Mouse (Mus musculus): ENCODE results near the gene Cramp1l. TPM values are rescaled to one million over a fixed set of nuclear protein-coding genes. Genes with fewer than 3 reads are reported as not detected.
"Not testable (repeated sequence)": the region's sequence is repeated elsewhere in the genome, so short reads cannot be mapped to it uniquely, and the experiment has no call there.

The Cramp1l gene
- polyA plus RNA-seq, 1 experiment from 2014 or later, result 9.1 TPM

DNA sequence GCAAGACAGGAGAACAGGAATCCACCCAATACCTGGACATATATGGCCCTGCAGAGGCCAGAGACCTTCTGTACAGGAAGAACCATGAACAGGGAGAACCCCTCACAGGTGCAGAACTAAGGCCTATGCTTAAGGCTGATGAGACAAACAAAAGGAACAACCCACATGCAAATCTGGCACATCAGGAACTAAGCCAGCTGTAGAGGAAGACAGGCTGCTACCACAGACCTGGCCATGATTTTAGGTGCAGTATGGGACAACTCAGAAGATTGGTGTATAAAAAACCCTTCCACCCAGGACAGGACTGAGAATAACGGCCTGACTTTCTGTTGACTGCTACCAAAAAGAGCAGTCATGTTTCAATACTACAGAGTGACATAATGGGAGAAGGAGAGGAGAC is 72.0 kb downstream of the Cramp1l start:
- not testable (repeated sequence) for H3K27me3 ChIP-seq (ENCODE audit: insufficient read depth, poor library complexity, severe bottlenecking); DNase-seq (ENCODE audit: low spot score); H3K9me3 ChIP-seq; H3K4me1 ChIP-seq (replicated peaks); H3K4me3 ChIP-seq; H3K27ac ChIP-seq
- 96% methylated on average over 1 of the region's 1 CpGs for WGBS
- peaks cover 69% of the 10 kb centered on the region for H3K36me3 ChIP-seq

DNA sequence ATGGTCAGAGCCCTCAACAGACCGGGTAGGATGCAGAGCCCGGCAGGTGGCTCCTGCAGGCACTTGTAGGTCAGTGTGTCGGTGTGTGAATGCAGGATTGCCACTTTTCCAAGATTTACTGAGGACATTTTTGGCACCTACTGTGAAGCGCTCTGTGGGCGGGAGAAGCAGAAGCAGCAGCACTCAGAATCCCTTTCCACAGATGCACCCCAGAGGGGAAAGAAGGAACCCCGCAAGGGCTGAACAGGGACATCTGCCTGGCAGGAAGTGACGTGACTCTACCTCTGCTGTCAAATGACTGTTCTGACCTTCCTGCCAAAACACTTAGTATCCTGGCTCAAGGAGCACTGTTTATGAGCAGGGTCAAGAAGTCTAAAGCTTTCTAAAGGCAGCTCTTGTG is 72.6 kb downstream of the Cramp1l start:
- Histone ChIP-seq H3K4me3 (no peak overlapping the region), H3K27ac (no peak overlapping the region), H3K36me3 (peaks cover 63% of the 10 kb centered on the region), H3K27me3 (ENCODE audit: insufficient read depth, poor library complexity, severe bottlenecking) (no peaks in the 10 kb centered on the region), H3K9me3 (no peaks in the 10 kb centered on the region), H3K4me1 (replicated peaks) (no peaks in the 10 kb centered on the region)
- DNase-seq (ENCODE audit: low spot score), result no peak
- 91% methylated on average over 7 of the region's 7 CpGs for WGBS

DNA sequence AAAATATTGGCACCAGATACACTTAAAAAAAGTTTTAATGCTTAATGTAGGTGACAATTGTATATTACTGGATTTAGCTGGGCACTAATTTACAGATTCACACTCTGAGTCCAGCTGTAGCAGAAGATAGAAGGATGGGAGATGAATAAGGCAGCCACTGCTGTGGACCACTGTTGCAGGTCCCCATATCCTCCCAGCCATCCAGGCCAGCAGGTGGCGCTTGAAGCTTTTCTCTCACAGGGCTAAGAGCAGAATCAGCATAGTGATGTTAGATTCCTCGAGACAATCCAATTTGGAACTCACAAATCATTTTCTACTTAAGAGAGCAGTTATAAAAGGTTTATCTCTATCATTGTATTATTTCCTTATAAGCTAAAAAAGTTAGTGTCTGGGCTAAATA is 73.1 kb downstream of the Cramp1l start:
- H3K27ac ChIP-seq; H3K9me3 ChIP-seq; H3K4me1 ChIP-seq (replicated peaks); H3K27me3 ChIP-seq (ENCODE audit: insufficient read depth, poor library complexity, severe bottlenecking); H3K4me3 ChIP-seq; DNase-seq (ENCODE audit: low spot score): not testable (repeated sequence)
- WGBS, result 38% methylated on average over 2 of the region's 2 CpGs
- peaks cover 57% of the 10 kb centered on the region for H3K36me3 ChIP-seq

DNA sequence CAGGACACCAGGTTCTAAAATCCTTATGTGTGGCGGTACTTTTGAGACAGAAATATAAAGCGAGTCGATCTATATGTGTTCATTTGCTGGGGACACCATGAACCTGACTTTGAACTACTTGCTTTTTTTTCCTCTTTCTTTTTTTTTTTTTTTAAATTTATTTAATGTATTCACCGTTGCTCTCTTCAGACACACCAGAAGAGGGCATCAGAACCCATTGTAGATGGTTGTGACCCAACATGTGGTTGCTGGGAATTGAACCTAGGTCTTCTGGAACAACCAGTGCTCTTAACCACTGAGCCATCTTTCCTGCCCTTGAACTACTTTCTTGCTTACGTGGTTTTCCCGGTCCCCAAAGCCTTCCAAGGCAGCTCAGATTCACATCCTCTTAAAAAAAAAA is 78.3 kb downstream of the Cramp1l start:
- H3K4me1 ChIP-seq (replicated peaks), result peaks cover 30% of the 10 kb centered on the region
- H3K4me3 ChIP-seq, result peak overlapping the region; percentile 99
- no peaks in the 10 kb centered on the region for H3K27me3 ChIP-seq (ENCODE audit: insufficient read depth, poor library complexity, severe bottlenecking)
- no peak for DNase-seq (ENCODE audit: low spot score)
- H3K36me3 ChIP-seq, result peaks cover 25% of the 10 kb centered on the region
- no peaks in the 10 kb centered on the region for H3K9me3 ChIP-seq
- 48% methylated on average over 6 of the region's 6 CpGs for WGBS
- H3K27ac ChIP-seq, result peak overlapping the region; percentile 92

DNA sequence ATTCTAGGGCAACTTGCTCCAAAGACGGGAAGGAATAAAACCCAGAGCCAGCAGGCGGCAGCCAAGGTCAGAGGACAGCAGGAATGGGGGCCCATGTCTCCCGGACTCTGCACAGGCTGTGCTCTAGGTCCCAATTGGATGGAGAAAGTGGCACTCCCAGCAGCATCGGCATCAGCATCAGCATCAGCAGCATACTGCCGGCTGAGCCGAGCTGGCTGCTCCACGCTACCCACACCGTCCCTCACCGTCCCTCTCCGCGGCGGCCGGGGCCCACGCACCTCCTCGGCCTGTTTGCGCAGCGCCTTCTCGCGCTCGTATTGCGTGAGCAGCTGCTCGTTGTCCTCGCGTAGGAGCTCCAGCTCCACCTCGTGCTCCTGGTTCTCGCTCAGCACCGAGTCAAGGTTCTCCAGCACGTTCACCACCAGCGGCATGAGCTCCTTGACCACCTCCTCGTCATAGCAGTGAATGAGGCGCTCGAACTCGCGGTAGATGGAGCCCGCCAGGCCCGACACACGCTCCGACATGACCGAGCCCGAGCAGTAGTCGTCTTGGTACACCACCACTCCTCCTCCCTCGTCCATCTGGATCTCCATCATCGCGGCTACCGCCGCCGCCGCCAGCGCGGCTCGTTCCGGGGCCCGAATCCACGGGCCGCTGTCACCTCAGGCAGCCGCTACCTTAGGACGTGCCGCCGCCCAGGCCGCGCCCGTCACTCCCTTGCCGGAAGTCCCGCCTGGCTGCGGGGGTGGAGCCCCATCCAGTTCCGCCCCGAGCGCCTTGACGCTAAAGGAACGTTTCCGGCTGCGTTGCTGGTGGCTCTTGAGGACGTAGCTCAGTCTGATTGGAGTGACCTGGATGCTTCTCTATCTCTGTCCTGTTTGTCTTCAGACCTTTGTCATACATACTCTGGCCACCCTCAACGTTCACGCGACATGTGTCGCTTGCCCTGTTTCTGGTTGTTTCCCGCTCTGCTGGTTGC is 79.0 kb downstream of the Cramp1l start, which contains the start of gene Mapk8ip3:
Gene Mapk8ip3, minus strand, starts transcription at position 719 of the 979 bp plus-strand sequence.
- Histone ChIP-seq H3K4me1 (replicated peaks) (peaks cover 30% of the 10 kb centered on the region), H3K27me3 (ENCODE audit: insufficient read depth, poor library complexity, severe bottlenecking) (no peaks in the 10 kb centered on the region), H3K4me3 (peak within 1 kb of the TSS; percentile 99), H3K27ac (peak within 1 kb of the TSS; percentile 92), H3K36me3 (peaks cover 30% of the 10 kb centered on the region), H3K9me3 (no peaks in the 10 kb centered on the region)
- WGBS, result under 1% methylated on average over 78 of the region's 78 CpGs
- DNase-seq (ENCODE audit: low spot score), result peak; percentile 95

DNA sequence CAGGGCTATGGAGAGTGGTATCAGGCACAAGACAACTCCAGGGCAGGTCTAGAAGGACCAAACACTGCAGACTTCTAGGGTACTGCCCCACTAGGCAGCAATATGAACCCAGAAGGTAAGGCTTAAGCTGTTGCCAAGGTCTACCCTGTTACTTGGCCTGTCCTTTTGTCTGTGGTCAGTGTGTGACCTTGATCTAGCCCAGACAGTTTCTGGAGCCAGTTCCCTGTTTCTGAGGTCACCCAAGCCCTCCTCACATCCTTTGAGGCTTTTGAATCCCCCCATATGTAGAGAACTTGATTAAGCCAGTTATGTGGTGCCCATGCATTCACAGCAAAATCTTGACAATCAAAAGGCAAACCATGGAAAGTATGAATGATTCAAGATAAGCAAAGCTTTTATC is 79.9 kb downstream of the Cramp1l start:
- H3K4me1 ChIP-seq (replicated peaks), result peaks cover 30% of the 10 kb centered on the region
- H3K27me3 ChIP-seq (ENCODE audit: insufficient read depth, poor library complexity, severe bottlenecking), result no peaks in the 10 kb centered on the region
- peak overlapping the region; percentile 99 for H3K4me3 ChIP-seq
- no peak overlapping the region; the same call in 1 of the 2 replicates for H3K27ac ChIP-seq
- peaks cover 31% of the 10 kb centered on the region for H3K36me3 ChIP-seq
- H3K9me3 ChIP-seq, result no peaks in the 10 kb centered on the region
- no peak for DNase-seq (ENCODE audit: low spot score)

DNA sequence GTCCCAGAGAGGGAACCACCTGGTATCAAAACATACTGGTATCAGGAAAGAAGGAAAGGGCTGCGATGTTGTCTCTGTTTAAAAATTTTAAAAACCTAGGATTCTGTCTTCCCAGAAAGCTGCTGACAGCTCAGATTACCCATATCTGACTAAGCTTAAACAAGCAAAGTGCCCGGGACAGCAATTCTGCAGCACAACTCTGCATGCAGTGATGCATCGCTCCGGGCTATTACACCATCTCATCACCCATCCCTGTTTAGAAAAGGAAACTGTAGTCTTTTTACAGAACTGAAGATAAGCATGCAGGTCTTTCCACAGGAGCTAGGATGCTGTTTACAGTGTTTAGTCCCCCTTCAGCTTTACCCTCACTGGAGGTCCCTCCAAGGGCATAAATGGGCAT is 80.7 kb downstream of the Cramp1l start:
- no peak for DNase-seq (ENCODE audit: low spot score)
- H3K27me3 ChIP-seq (ENCODE audit: insufficient read depth, poor library complexity, severe bottlenecking), result no peaks in the 10 kb centered on the region
- peak overlapping the region; percentile 99 for H3K4me3 ChIP-seq
- peaks cover 30% of the 10 kb centered on the region for H3K4me1 ChIP-seq (replicated peaks)
- H3K27ac ChIP-seq, result no peak overlapping the region
- WGBS, result 89% methylated on average over 4 of the region's 4 CpGs
- no peaks in the 10 kb centered on the region for H3K9me3 ChIP-seq
- peaks cover 31% of the 10 kb centered on the region for H3K36me3 ChIP-seq

DNA sequence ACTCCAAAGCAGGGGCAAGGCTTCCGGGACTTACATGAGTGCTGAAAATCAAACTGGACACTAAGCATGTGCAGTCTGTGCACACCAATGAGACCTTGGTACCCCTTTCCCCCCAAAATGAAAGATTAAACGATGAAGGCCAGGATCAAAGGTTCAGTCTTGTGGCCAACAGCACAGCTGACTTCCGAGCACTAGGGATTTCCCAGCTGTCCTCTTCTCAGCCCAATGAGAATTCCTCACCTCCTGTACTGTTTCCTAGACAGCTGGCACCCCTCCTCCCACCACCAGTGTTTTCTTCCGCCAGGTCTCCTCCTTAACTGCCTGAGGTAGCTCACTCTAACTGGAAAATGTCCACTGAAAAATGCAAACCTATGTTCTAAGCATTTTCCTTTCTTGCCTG is 82.4 kb downstream of the Cramp1l start:
- no peaks in the 10 kb centered on the region for H3K27me3 ChIP-seq (ENCODE audit: insufficient read depth, poor library complexity, severe bottlenecking)
- no peak for DNase-seq (ENCODE audit: low spot score)

DNA sequence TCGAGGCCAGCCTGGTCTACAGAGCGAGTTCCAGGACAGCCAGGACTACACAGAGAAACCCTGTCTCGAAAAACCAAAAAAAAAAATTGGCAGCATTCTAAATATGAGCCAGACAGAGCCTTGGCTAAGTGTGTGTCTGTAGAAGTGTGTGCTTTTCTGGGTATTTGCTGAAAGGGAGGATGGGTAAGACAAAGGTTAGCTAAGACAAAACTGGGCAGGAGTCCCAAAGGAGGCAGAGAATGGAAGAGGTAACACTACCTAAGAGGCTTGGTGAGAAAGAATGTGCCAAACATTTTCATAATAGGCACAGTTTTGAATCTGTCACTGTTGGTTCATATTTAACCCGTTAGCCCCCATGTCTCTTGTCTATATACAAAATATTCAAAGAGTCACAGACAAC is 83.2 kb downstream of the Cramp1l start:
- no peak overlapping the region for H3K4me3 ChIP-seq
- H3K9me3 ChIP-seq, result no peaks in the 10 kb centered on the region
- H3K36me3 ChIP-seq, result peaks cover 46% of the 10 kb centered on the region
- WGBS, result 99% methylated on average over 4 of the region's 4 CpGs
- DNase-seq (ENCODE audit: low spot score), result no peak
- no peaks in the 10 kb centered on the region for H3K27me3 ChIP-seq (ENCODE audit: insufficient read depth, poor library complexity, severe bottlenecking)
- peaks cover 30% of the 10 kb centered on the region for H3K4me1 ChIP-seq (replicated peaks)
- no peak overlapping the region for H3K27ac ChIP-seq

More for the DNA sequence above, 82.4 kb downstream of the Cramp1l start:
- Histone ChIP-seq H3K4me1 (replicated peaks) (peaks cover 30% of the 10 kb centered on the region), H3K36me3 (peaks cover 40% of the 10 kb centered on the region), H3K4me3 (no peak overlapping the region), H3K9me3 (no peaks in the 10 kb centered on the region), H3K27ac (no peak overlapping the region)
- WGBS, result 85% methylated on average over 4 of the region's 4 CpGs

DNA sequence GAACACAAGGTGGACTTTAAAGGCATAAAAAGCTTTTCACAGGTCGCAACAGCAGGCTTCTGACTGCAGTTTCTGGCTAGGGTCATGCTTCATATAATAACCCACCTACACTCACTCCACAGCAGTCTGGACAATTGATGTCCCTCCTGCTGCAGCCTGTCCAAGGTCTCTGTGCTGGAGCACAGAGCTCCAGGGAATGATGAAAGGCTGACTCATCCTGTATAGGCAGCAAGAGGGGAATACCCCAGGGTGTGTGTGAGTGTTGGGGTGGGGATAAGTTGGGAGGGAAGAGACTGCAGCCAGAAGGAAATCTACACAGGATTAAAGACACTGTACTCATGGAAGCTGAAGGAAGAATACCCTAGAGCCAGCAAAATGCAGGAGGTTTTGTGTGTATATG is 86.1 kb downstream of the Cramp1l start:
- H3K4me1 ChIP-seq (replicated peaks), result peaks cover 12% of the 10 kb centered on the region; the same call in 1 of the 2 replicates
- 94% methylated on average over 1 of the region's 1 CpGs for WGBS

DNA sequence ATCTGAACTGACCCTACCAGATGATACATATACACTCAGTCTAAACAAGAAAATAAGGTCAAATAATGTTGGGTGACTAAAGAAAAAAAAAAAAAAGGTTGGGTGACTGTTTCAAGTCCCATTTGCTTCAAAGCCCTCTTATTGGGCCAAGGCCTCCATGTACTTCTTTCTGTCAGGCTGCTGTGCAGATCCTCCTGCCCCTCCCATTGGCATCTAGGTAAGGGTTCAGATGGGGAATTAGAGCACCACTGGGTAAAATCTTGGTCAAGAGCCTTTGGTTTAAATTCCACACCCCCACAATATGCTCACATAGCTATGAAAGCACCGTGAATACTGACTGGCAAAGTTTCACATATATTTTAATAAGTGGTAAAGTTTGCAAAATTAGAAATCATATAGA is 92.3 kb downstream of the Cramp1l start:
- peaks cover 98% of the 10 kb centered on the region for H3K36me3 ChIP-seq
- DNase-seq (ENCODE audit: low spot score), result no peak

More for the DNA sequence above, 86.1 kb downstream of the Cramp1l start:
- no peak for DNase-seq (ENCODE audit: low spot score)
- Histone ChIP-seq H3K27ac (no peak overlapping the region), H3K36me3 (peaks cover 76% of the 10 kb centered on the region), H3K27me3 (ENCODE audit: insufficient read depth, poor library complexity, severe bottlenecking) (no peaks in the 10 kb centered on the region), H3K4me3 (no peak overlapping the region), H3K9me3 (no peaks in the 10 kb centered on the region)

DNA sequence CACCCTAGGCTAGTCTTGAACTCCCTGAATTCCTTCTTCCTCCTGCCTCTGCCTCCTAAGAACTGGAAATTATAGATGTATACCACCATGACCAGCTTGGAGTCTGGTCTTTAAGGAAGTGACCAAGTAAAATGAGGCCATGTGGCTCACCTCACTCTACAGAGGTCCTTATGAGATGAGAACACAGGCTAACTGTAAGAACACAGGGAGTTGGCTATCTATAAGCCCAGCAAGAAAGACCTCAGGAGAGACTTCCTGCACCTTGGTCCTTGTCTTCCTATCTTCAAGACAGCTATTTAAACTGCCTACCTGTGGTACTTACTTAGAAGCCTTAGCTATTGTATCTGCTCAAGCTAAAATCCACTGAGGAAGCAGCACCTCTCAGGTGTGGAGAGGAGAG is 101.6 kb downstream of the Cramp1l start:
- DNase-seq (ENCODE audit: low spot score), result no peak
- Histone ChIP-seq H3K27me3 (ENCODE audit: insufficient read depth, poor library complexity, severe bottlenecking) (no peaks in the 10 kb centered on the region), H3K4me3 (no peak overlapping the region), H3K4me1 (replicated peaks) (no peaks in the 10 kb centered on the region), H3K9me3 (no peaks in the 10 kb centered on the region), H3K36me3 (peaks cover 100% of the 10 kb centered on the region), H3K27ac (no peak overlapping the region)

More for the DNA sequence above, 92.3 kb downstream of the Cramp1l start:
- 93% methylated on average over 1 of the region's 1 CpGs for WGBS
- H3K9me3 ChIP-seq, result no peaks in the 10 kb centered on the region
- no peak overlapping the region for H3K4me3 ChIP-seq
- H3K27me3 ChIP-seq (ENCODE audit: insufficient read depth, poor library complexity, severe bottlenecking), result no peaks in the 10 kb centered on the region
- no peak overlapping the region for H3K27ac ChIP-seq
- H3K4me1 ChIP-seq (replicated peaks), result no peaks in the 10 kb centered on the region
